In the genomic region with DNA sequence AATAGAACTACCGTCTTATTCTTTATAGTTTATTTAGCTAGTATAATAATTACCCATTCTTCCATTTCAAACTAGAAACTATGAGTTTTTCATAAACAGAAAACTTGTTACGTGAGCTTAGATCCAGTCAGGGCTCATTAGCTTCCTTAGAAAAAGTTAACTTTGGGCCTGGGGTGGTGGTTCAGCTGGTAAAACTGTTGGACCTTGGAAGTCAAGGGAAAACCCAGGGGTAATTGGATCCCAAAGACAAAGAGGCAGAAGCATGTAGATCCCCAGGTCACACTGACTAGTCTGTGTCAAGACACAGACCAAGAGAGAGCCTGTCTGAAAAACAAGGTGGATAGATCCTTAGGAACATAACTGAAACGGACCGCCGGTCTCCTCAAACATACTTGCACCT, we compare ENCODE assay signal across 38 mouse cellular contexts. TPM values are rescaled to one million over a fixed set of nuclear protein-coding genes. Genes with fewer than 3 reads are reported as not detected.
DNase-seq lines count a peak whose midpoint lies in the region; ATAC-seq and TF ChIP-seq lines count a peak whose summit lies in the region.
"Had no signal": no experiment of that assay in that cellular context is flagged by ENCODE, and none has a peak within 500 bp of the region (broad histone marks: within the 10 kb centered on the region; RNA-seq: fewer than 3 reads in every experiment).

No protein-coding gene starts in this region.

- no peak overlapping the region for H3K4me3 ChIP-seq in midbrain, embryonic 11.5 days (ENCODE audit: low read depth, low read length)
- H3K4me3 ChIP-seq in midbrain, embryonic 14.5 days (replicated peaks; ENCODE audit: low read depth, low read length) = no peak overlapping the region
- no peak overlapping the region for H3K4me3 ChIP-seq in layer of hippocampus, adult 2 months
- H3K4me3 ChIP-seq: embryonic facial prominence, embryonic 13.5 days; forebrain, embryonic 10.5 days; forebrain, embryonic 15.5 days; heart, adult 2 months; heart, embryonic 12.5 days; hindbrain, embryonic 10.5 days; hindbrain, embryonic 15.5 days; left cerebral cortex, adult 2 months; limb, embryonic 13.5 days; lung, embryonic 15.5 days; midbrain, embryonic 10.5 days; myocyte; neural tube, embryonic 12.5 days had no signal

- no peak for TF ChIP-seq CTCF in layer of hippocampus, adult 2 months (conservative IDR thresholded peaks at IDR 0.05)

- H3K9me3 ChIP-seq in midbrain, embryonic 11.5 days (ENCODE audit: control insufficient read depth, low read length) = no peaks in the 10 kb centered on the region
- no peaks in the 10 kb centered on the region for H3K9me3 ChIP-seq in midbrain, embryonic 14.5 days (ENCODE audit: control insufficient read depth, low read length)
- H3K9me3 ChIP-seq: embryonic facial prominence, embryonic 13.5 days; forebrain, embryonic 10.5 days; forebrain, embryonic 15.5 days; heart, embryonic 12.5 days; hindbrain, embryonic 10.5 days; hindbrain, embryonic 15.5 days; limb, embryonic 13.5 days; lung, embryonic 15.5 days; midbrain, embryonic 10.5 days; neural tube, embryonic 12.5 days had no signal

- H3K9ac ChIP-seq in midbrain, embryonic 11.5 days (ENCODE audit: low read length) = no peak overlapping the region
- H3K9ac ChIP-seq in midbrain, embryonic 14.5 days (replicated peaks; ENCODE audit: low read length) = no peak overlapping the region
- H3K9ac ChIP-seq: embryonic facial prominence, embryonic 13.5 days; forebrain, embryonic 15.5 days; heart, embryonic 12.5 days; hindbrain, embryonic 15.5 days; limb, embryonic 13.5 days; lung, embryonic 15.5 days; neural tube, embryonic 12.5 days had no signal

- 95% methylated on average over 5 of the region's 5 CpGs for WGBS in midbrain, embryonic 11.5 days
- 95% methylated on average over 5 of the region's 5 CpGs for WGBS in midbrain, embryonic 14.5 days

- no peak overlapping the region for H3K27ac ChIP-seq in midbrain, embryonic 11.5 days (ENCODE audit: low read depth, low read length)
- no peak overlapping the region for H3K27ac ChIP-seq in midbrain, embryonic 14.5 days (replicated peaks; ENCODE audit: low read depth, low read length)
- no peak overlapping the region for H3K27ac ChIP-seq in layer of hippocampus, adult 2 months
- H3K27ac ChIP-seq: embryonic facial prominence, embryonic 13.5 days; forebrain, embryonic 10.5 days; forebrain, embryonic 15.5 days; heart, adult 2 months; hindbrain, embryonic 10.5 days; hindbrain, embryonic 15.5 days; left cerebral cortex, adult 2 months; limb, embryonic 13.5 days; lung, embryonic 15.5 days; midbrain, embryonic 10.5 days; neural tube, embryonic 12.5 days had no signal

- H3K4me2 ChIP-seq in midbrain, embryonic 11.5 days = no peak overlapping the region
- no peak overlapping the region for H3K4me2 ChIP-seq in midbrain, embryonic 14.5 days (ENCODE audit: low read length)
- H3K4me2 ChIP-seq: embryonic facial prominence, embryonic 13.5 days; forebrain, embryonic 15.5 days; heart, embryonic 12.5 days; hindbrain, embryonic 15.5 days; limb, embryonic 13.5 days; liver, embryonic 11.5 days; lung, embryonic 15.5 days; neural tube, embryonic 12.5 days had no signal

- ATAC-seq in midbrain, embryonic 11.5 days (ENCODE audit: low FRiP score) = no peak
- ATAC-seq in midbrain, embryonic 14.5 days (ENCODE audit: low FRiP score, low TSS enrichment) = no peak
- ATAC-seq: forebrain, embryonic 15.5 days; Patski had no signal

- H3K4me1 ChIP-seq in midbrain, embryonic 11.5 days (ENCODE audit: control insufficient read depth, insufficient read depth, low read length) = no peaks in the 10 kb centered on the region
- no peaks in the 10 kb centered on the region for H3K4me1 ChIP-seq in midbrain, embryonic 14.5 days (ENCODE audit: control insufficient read depth, insufficient read depth, low read length)
- H3K4me1 ChIP-seq: embryonic facial prominence, embryonic 13.5 days; forebrain, embryonic 10.5 days; forebrain, embryonic 15.5 days; heart, embryonic 12.5 days; hindbrain, embryonic 10.5 days; hindbrain, embryonic 15.5 days; limb, embryonic 13.5 days; lung, embryonic 15.5 days; midbrain, embryonic 10.5 days; neural tube, embryonic 12.5 days had no signal

- H3K27me3 ChIP-seq in midbrain, embryonic 11.5 days (ENCODE audit: control insufficient read depth, insufficient read depth, low read length) = no peaks in the 10 kb centered on the region
- H3K27me3 ChIP-seq in midbrain, embryonic 14.5 days (ENCODE audit: control insufficient read depth, insufficient read depth, low read length) = no peaks in the 10 kb centered on the region
- H3K27me3 ChIP-seq: embryonic facial prominence, embryonic 13.5 days; forebrain, embryonic 15.5 days; heart, embryonic 12.5 days; hindbrain, embryonic 15.5 days; limb, embryonic 13.5 days; lung, embryonic 15.5 days; neural tube, embryonic 12.5 days; Patski had no signal

- H3K36me3 ChIP-seq in midbrain, embryonic 11.5 days (ENCODE audit: control insufficient read depth, insufficient read depth, low read length) = no peaks in the 10 kb centered on the region
- H3K36me3 ChIP-seq in midbrain, embryonic 14.5 days (ENCODE audit: control insufficient read depth, insufficient read depth, low read length) = no peaks in the 10 kb centered on the region
- H3K36me3 ChIP-seq: embryonic facial prominence, embryonic 13.5 days; forebrain, embryonic 10.5 days; forebrain, embryonic 15.5 days; heart, embryonic 12.5 days; hindbrain, embryonic 10.5 days; hindbrain, embryonic 15.5 days; limb, embryonic 13.5 days; lung, embryonic 15.5 days; midbrain, embryonic 10.5 days; neural tube, embryonic 12.5 days had no signal

- DNase-seq in midbrain, embryonic 11.5 days (ENCODE audit: low spot score, missing footprints) = peak; percentile 47
- DNase-seq in midbrain, embryonic 14.5 days = no peak
- peak; percentile 84 for DNase-seq in kidney, adult 9 months
- peak; percentile 43 for DNase-seq in kidney, postnatal 14 days
- DNase-seq in layer of hippocampus, postnatal 36 days = no peak
- DNase-seq in layer of hippocampus, adult 2 months (ENCODE audit: low spot score in 2 of 2) = no peak
- no peak for DNase-seq in layer of hippocampus, adult 11-12 months (ENCODE audit: low spot score)
- DNase-seq: adrenal gland, postnatal 10 days; cerebellum, adult 11 months; cerebellum, postnatal 10 days; heart, adult 2 months; right cerebral cortex, postnatal 4 days; thymus, adult 2 months; thymus, postnatal 36 days had no signal

RNA-seq across cellular contexts. Expression of a gene that starts 1.0 kb away (rescaled TPM):
- 0.14 TPM in 1 of 2 replicates, not detected in the other for polyA plus RNA-seq in midbrain, embryonic 11.5 days (2014; fragmentation: Nextera tagmentation; extraction: Ambion mirVana)
- 0.07 TPM in 1 of 2 replicates, not detected in the other for polyA plus RNA-seq in midbrain, embryonic 14.5 days (2014; fragmentation: Nextera tagmentation; extraction: Ambion mirVana)
- total RNA-seq in layer of hippocampus, postnatal 36 days (2021) = not detected
- total RNA-seq in layer of hippocampus, adult 2 months (2021) = not detected
- total RNA-seq: common myeloid progenitor, adult 5-6 weeks; gastrocnemius, adult 8-10 months; gastrocnemius, postnatal 4 days; heart, adult 2 months; layer of hippocampus, postnatal 10 days; left cerebral cortex, adult 2 months; left cerebral cortex, postnatal 25 days; megakaryocyte progenitor cell, adult 5-6 weeks; MEL; midbrain, postnatal 0 days had no signal
- polyA plus RNA-seq: forebrain, embryonic 10.5 days; forebrain, embryonic 15.5 days; heart, adult 2 months; heart, embryonic 12.5 days; heart, postnatal 0 days; hindbrain, embryonic 10.5 days; limb, embryonic 13.5 days; liver, embryonic 11.5 days; lung, embryonic 15.5 days; midbrain, embryonic 10.5 days; midbrain, postnatal 0 days; myocyte; neural tube, embryonic 12.5 days had no signal

RNA-seq across cellular contexts. Expression of a gene that starts 41.8 kb away (rescaled TPM):
- 0.16 and 0.25 TPM in 2 replicates for polyA plus RNA-seq in midbrain, embryonic 11.5 days (2014; fragmentation: Nextera tagmentation; extraction: Ambion mirVana)
- 0.16 and 0.43 TPM in 2 replicates for polyA plus RNA-seq in midbrain, embryonic 14.5 days (2014; fragmentation: Nextera tagmentation; extraction: Ambion mirVana)
- under 1 TPM in 1 of 2 experiments, not detected in 1; 0.45 TPM for total RNA-seq in layer of hippocampus, postnatal 36 days (2021)
- under 1 TPM; 0.37 to 0.38 TPM for total RNA-seq in layer of hippocampus, adult 2 months (2021)
- total RNA-seq: adrenal gland, postnatal 10 days; common myeloid progenitor, adult 5-6 weeks; gastrocnemius, adult 8-10 months; gastrocnemius, postnatal 4 days; heart, adult 2 months; megakaryocyte progenitor cell, adult 5-6 weeks; MEL; midbrain, postnatal 0 days had no signal
- polyA plus RNA-seq: embryonic facial prominence, embryonic 13.5 days; heart, embryonic 12.5 days; heart, postnatal 0 days; liver, embryonic 11.5 days; liver, embryonic 16.5 days; neural tube, embryonic 12.5 days; Patski; thymus, adult 2 months had no signal

Comparison
In these comparisons a context has a peak if more than half of its experiments do, and no peak if none do; other contexts are left out.
1. DNase-seq: peak in midbrain, embryonic 11.5 days (single experiment), kidney, adult 9 months (single experiment) and kidney, postnatal 14 days (single experiment); none in midbrain, embryonic 14.5 days (single experiment), layer of hippocampus, postnatal 36 days (0 of 2), layer of hippocampus, adult 2 months (0 of 2) and layer of hippocampus, adult 11-12 months (single experiment).